Mouse (Mus musculus) left cerebral cortex, postnatal 4 days (tissue): Measurements from ENCODE around the gene Ift22. TPM values are rescaled to one million over a fixed set of nuclear protein-coding genes. Genes with fewer than 3 reads are reported as not detected.
"Not testable (repeated sequence)": the region's sequence is repeated elsewhere in the genome, so short reads cannot be mapped to it uniquely, and the experiment has no call there.

Experiments used
- DNase-seq: peaks from one replicate; pipeline ENCODE4 v3.0.0-alpha.2; 2022
- intact Hi-C: fragments of 180-260 bp; cut with DNase I; formaldehyde crosslinking; loops from one replicate; pipeline ENCODE4 v1.15.1; 2025
- total RNA-seq, 2 experiments: library from RNA; stranded (reverse); gene quantifications; 2 replicates each; pipeline ENCODE4 v1.2.3; 2021

Ift22 gene
- total RNA-seq, 2 experiments from 2014 or later = 51.2 to 56.2 TPM

GRCm38 (mm10) chr5:136904621-136905020 is 3.3 kb upstream of the Ift22 start:
- intact Hi-C loops = no loop called here
- no peak for DNase-seq

- intact Hi-C loops = no loop called here
- no peak for DNase-seq
Observed at GRCm38 (mm10) chr5:136905630-136906029, 2.3 kb upstream of the Ift22 start.

GRCm38 (mm10) chr5:136907587-136907986 is 363 bp upstream of the Ift22 start:
- intact Hi-C loops = no loop called here

GRCm38 (mm10) chr5:136914183-136914582 is 6.2 kb downstream of the Ift22 start:
- DNase-seq = no peak
- intact Hi-C loops = no loop called here

More at GRCm38 (mm10) chr5:136907587-136907986, 363 bp upstream of the Ift22 start:
- no peak for DNase-seq

- intact Hi-C loops = no loop called here
- no peak for DNase-seq
Observed at GRCm38 (mm10) chr5:136917613-136918242, 9.8 kb downstream of the Ift22 start.

- peak; percentile 62 for DNase-seq
- intact Hi-C loops = no loop called here
Observed at GRCm38 (mm10) chr5:136918655-136919472, 10.9 kb downstream of the Ift22 start.

- intact Hi-C loops = no loop called here
- DNase-seq = no peak
Observed at GRCm38 (mm10) chr5:136919546-136920301, 11.8 kb downstream of the Ift22 start.

GRCm38 (mm10) chr5:136922830-136923229 is 14.9 kb downstream of the Ift22 start:
- intact Hi-C loops = no loop called here
- DNase-seq = no peak

- no peak for DNase-seq
- intact Hi-C loops = no loop called here
Observed at GRCm38 (mm10) chr5:136923751-136924478, 16.0 kb downstream of the Ift22 start.

- intact Hi-C loops = no loop called here
- peak; percentile 85 for DNase-seq
Observed at GRCm38 (mm10) chr5:136929073-136929472, 21.1 kb downstream of the Ift22 start.

GRCm38 (mm10) chr5:136931896-136932295 is 23.9 kb downstream of the Ift22 start:
- no peak for DNase-seq
- intact Hi-C loops = no loop called here

GRCm38 (mm10) chr5:136932956-136933355 is 25.0 kb downstream of the Ift22 start:
- intact Hi-C loops = no loop called here
- DNase-seq = no peak

- intact Hi-C loops = no loop called here
- DNase-seq = no peak
Observed at GRCm38 (mm10) chr5:136933930-136934329, 26.0 kb downstream of the Ift22 start.

- intact Hi-C loops = no loop called here
Observed at GRCm38 (mm10) chr5:136935905-136936695, 28.1 kb downstream of the Ift22 start.

GRCm38 (mm10) chr5:136936750-136937149 is 28.8 kb downstream of the Ift22 start:
- no peak for DNase-seq
- intact Hi-C loops = no loop called here

More at GRCm38 (mm10) chr5:136935905-136936695, 28.1 kb downstream of the Ift22 start:
- no peak for DNase-seq

GRCm38 (mm10) chr5:136937621-136938020 is 29.7 kb downstream of the Ift22 start:
- intact Hi-C loops = no loop called here
- no peak for DNase-seq

GRCm38 (mm10) chr5:136939284-136939683 is 31.3 kb downstream of the Ift22 start:
- intact Hi-C loops = no loop called here

GRCm38 (mm10) chr5:136940029-136940428 is 32.1 kb downstream of the Ift22 start:
- DNase-seq, intact Hi-C loops: not testable (repeated sequence)

More at GRCm38 (mm10) chr5:136939284-136939683, 31.3 kb downstream of the Ift22 start:
- no peak for DNase-seq

GRCm38 (mm10) chr5:136940845-136941560 is 33.1 kb downstream of the Ift22 start:
- intact Hi-C loops = no loop called here
- DNase-seq = no peak
